Mouse (Mus musculus) NIH3T3 (cell line): ENCODE results near the gene Satb1.

Source experiments
- DNase-seq: peaks from one replicate; pipeline ENCODE4 v3.0.0-alpha.2; 2012; ENCODE audit warnings: low read depth

The Satb1 gene

GRCm38 (mm10) chr17:51826461-51826860 is 6.6 kb downstream of the Satb1 start:
- no peak for DNase-seq

GRCm38 (mm10) chr17:51814301-51814700 is 18.8 kb downstream of the Satb1 start:
- no peak for DNase-seq

DNA sequence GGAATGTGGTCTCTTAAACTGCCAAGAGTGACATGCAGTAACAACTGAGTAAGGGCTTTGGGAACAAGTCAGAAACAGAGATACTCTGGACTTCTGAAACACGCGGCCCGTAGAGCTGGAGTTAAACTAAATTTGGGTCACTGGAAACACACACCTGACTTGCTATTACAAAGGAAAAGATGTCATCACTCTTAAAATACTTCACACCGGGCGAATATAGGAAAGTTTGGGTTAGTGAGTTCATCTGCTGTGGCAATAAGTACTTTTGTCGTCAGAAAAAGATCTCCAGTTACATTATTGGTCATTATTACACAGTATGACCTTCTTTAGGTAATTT is 19.3 kb downstream of the Satb1 start:
- no peak for DNase-seq

DNA sequence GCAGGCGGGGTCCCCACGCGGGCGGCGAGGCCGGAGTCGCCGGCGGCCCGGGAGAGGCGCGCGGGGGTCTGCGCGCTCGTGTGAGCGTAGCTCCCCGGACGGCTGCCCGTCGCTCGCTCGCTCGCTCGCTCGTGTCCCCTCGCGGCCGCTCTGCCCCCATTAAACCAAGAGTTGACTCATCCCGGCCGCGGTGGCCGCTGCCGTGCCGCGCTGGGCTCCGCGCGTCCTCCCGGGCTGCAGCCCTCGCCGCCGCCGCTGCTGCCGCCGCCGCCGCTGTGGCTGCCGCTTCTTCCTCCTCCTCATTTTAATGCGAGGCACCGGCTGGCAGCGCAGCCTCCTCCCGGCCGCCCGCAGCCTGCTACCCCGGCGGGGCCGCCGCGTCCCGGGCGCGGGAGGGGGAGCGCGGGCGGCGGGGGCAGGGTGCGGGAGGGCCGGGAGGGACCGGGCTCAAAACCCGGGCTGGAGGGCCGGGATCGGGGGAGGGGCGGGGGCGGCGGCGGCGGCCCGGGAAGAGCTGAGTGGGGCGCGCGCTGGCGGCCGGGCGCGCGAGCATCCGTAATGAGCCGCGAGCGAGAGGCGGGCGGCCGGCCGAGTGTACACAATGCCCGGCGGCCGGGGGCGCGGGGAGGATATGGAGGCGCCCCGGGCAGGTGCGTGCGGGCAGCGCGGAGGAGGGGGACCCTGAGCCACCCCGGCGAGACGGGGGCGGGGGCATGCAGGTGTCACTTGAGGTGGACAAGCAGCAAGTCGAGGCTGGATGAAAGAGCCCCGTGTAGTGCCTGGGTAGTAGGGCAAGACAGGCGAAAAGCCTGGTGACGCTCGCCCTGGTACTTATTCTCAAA is 19.9 kb downstream of the Satb1 start:
- no peak for DNase-seq

GRCm38 (mm10) chr17:51812261-51812941 is 20.7 kb downstream of the Satb1 start:
- DNase-seq: no peak

GRCm38 (mm10) chr17:51811911-51812260 is 21.2 kb downstream of the Satb1 start:
- DNase-seq: no peak

GRCm38 (mm10) chr17:51811086-51811868 is 21.8 kb downstream of the Satb1 start:
- no peak for DNase-seq

- DNase-seq: no peak
These were observed 25.7 kb downstream of the Satb1 start for GRCm38 (mm10) chr17:51807429-51807828.

DNA sequence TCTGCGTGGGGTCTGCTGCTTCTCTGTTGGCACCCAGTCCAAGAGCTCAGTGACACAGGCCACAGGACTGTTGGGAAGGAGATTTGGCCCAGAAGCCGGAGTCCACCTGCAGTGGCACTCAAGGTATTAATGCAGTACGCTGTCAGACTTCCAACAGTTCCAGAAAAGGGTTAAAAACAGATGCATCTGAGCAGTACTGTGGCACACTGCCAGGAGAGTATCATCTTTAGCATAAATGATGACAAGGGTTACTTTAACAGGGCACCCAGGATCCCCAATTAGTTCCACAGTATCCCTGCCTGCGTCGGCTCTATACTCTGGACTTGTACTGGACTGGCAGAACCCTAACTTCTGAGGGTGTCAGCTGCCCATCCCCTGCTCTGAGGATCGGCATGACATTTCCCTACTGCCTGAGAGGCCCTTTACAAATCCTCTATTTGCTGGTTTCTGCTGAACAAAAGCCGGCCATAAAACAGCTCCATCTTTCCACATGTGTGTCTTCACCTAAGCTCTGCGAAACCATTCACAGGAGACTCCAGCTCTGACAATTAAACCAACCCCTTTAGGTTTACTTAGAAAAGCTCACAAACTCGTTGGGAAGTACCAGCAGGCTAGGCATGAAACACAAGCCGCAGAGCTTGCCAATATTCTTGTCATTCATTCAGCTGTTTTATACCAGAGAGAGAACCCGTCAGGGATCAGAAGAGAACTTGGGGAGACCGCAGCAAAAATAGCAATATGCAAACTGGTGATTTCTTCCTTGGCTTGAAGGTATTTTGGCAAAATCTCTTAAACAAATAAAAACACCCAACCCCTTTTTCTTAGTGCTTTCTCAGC is 26.7 kb downstream of the Satb1 start:
- DNase-seq: no peak

- DNase-seq: no peak
These were observed 32.9 kb downstream of the Satb1 start for GRCm38 (mm10) chr17:51800208-51800607.

- no peak for DNase-seq
These were observed 36.6 kb downstream of the Satb1 start for GRCm38 (mm10) chr17:51796459-51796858.

DNA sequence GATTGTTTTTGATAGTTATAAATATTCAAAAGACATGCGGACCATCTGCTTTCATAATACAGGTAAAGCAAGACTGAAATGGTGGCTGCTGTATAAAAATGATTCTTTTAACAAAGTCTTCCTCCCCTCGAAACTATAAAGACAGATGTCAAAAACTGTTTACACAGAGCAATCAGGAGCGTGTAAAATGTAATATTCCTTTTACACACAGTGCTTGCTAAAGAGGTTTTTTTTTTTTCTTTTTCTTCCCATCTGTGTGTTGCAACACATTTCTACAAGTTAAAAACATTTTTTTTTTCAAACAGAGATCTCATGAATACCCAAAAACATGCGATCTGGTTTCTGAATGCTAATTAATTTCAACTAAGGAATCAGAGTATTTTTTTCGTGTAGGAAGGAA is 41.9 kb downstream of the Satb1 start:
- DNase-seq: no peak

GRCm38 (mm10) chr17:51790387-51791060 is 42.6 kb downstream of the Satb1 start:
- no peak for DNase-seq

DNA sequence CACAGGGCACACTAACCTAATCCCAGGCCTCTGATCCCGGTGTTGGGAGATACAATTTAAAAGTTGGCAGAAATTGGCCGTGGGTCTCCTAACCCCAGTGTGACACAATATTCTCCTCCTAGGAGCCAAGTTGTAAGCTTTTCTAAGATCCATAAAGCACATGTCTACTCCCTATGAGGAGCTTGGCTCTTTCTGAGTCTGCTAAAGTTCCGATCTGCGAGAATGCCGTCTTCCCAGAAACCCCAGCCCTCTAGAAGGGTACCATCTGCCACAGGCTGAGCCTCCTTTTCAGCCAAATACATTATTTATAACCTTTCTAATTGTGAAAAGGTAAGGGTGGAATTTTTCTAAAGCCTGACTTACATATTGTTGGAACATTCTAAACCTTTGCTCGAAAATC is 43.3 kb downstream of the Satb1 start:
- DNase-seq: no peak

DNA sequence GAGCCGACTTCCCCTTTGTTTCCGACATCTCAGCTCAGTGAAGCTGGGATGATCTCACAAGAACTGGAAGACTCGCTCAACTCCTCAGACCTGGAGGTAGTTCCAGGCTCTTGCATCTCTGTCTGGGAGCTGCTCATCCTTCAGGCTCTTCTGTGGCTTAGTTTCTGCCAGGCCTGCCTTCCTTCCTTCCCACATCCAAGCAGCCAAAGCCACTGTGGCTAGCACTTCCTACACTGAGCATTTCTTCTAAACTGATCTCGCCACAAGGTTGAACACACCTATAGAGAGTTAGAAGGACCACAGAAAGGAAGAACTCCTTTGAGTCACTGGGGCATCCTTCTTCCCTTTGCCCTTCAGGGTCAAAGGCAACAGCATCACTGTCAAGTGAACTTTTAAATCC is 44.0 kb downstream of the Satb1 start:
- DNase-seq: no peak

GRCm38 (mm10) chr17:51787955-51788354 is 45.1 kb downstream of the Satb1 start:
- no peak for DNase-seq

GRCm38 (mm10) chr17:51786050-51786449 is 47.0 kb downstream of the Satb1 start:
- DNase-seq: no peak

- no peak for DNase-seq
These were observed 48.2 kb downstream of the Satb1 start for GRCm38 (mm10) chr17:51784935-51785334.

GRCm38 (mm10) chr17:51783591-51784279 is 49.4 kb downstream of the Satb1 start:
- no peak for DNase-seq

DNA sequence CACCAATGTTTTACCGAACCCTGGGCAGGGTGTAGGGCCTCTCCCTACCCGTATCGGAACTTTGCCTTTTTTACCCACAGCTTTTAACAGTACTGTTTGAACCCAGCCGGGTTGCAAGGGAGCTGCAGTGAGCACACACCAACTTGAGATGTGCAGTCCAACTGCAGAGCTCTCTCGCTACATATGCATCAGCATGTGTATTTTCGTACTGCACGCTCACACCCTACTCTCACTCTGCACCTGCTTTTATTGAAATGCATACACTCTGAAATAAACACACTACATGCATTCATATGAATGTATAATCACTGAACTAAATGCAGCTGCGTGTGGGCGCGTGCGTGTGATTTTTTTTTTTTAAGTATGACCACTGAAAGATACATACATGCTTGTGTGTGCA is 53.1 kb downstream of the Satb1 start:
- no peak for DNase-seq

DNA sequence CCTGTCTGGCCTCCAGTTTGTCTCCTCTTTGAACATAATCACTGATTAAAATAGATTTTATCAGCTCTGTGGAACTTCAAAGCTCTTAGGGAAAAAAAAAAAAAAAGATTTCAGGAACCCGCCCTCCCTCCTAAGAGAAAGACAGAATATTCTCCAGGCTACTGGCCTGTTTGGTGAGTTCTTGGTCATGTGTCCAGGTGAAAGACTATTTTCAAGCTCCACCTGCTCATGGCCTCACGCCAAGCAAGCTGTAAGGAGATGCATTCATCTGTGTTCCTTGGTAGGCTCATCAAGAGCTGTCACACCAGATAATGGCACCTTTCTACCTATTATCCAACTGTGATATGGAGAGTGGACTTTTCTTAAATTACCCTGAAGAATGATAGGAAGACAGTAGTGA is 54.1 kb downstream of the Satb1 start:
- DNase-seq: no peak
